Mouse (Mus musculus): ENCODE measurements around the gene Arid1b. TPM values are rescaled to one million over a fixed set of nuclear protein-coding genes. Genes with fewer than 3 reads are reported as not detected.

Gene Arid1b
- polyA plus RNA-seq, 1 experiment from 2014 or later: 12.4 TPM

DNA sequence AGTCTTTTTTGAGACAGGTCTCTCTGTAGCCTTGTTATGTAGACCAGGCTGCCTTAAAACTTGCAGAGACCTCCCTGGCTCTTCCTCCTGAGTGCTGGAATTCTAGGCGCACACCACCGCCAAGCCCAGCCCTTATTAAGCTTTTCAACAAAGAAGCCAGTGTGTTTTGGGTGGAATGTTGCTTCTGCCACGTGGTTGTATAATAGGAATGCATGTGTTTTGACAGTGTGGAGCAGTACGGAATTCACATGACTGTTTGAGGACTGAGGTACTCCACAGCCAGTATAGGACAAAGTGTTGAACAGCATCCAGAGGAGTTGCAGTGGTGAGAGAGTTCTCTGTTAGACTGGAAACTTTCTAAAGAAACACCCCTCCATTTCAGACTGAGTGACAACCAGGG, 22.3 kb downstream of the Arid1b start:
- 44% methylated on average over 4 of the region's 4 CpGs for WGBS
- no peaks in the 10 kb centered on the region for H3K9me3 ChIP-seq (ENCODE audit: control insufficient read depth, low read length)
- H3K27ac ChIP-seq (replicated peaks; ENCODE audit: low read depth, low read length): no peak overlapping the region
- no peak overlapping the region for H3K4me2 ChIP-seq (ENCODE audit: low read depth, low read length)
- no peak overlapping the region for H3K9ac ChIP-seq (ENCODE audit: low read depth, low read length)
- H3K4me3 ChIP-seq (ENCODE audit: low read depth, low read length): no peak overlapping the region
- no peak for DNase-seq (ENCODE audit: low spot score)
- H3K4me1 ChIP-seq (ENCODE audit: control insufficient read depth, insufficient read depth, low read length): peaks cover 11% of the 10 kb centered on the region
- no peaks in the 10 kb centered on the region for H3K27me3 ChIP-seq (replicated peaks; ENCODE audit: control insufficient read depth, insufficient read depth, low read length)
- ATAC-seq (ENCODE audit: low read depth): no peak
- H3K36me3 ChIP-seq (ENCODE audit: control insufficient read depth, insufficient read depth, low read length): 0 out of 2 replicates have a peak, but pooled peaks cover 4% of the 10 kb centered on the region

DNA sequence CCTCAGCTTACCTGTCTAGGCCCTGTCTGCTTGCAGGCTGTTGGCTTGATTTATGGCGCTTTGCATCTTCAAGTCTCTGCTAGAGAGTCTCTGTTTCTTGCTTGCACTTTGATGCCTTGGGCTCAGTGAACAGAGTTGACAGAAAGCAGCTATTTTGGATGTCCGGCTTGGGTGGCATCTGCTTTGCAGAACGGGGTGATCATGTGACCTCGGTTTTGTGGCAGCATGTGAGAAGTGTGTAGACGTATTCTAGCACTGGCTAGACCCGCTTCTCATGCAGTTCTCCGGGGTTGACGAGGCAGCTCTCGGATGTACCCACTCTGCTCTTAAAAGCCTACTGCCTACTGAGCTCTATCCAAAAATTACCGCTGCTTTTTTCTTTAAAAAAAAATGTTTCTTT, 22.9 kb downstream of the Arid1b start:
- no peak for DNase-seq (ENCODE audit: low spot score)
- WGBS: 83% methylated on average over 10 of the region's 10 CpGs
- peaks cover 17% of the 10 kb centered on the region for H3K4me1 ChIP-seq (ENCODE audit: control insufficient read depth, insufficient read depth, low read length)

DNA sequence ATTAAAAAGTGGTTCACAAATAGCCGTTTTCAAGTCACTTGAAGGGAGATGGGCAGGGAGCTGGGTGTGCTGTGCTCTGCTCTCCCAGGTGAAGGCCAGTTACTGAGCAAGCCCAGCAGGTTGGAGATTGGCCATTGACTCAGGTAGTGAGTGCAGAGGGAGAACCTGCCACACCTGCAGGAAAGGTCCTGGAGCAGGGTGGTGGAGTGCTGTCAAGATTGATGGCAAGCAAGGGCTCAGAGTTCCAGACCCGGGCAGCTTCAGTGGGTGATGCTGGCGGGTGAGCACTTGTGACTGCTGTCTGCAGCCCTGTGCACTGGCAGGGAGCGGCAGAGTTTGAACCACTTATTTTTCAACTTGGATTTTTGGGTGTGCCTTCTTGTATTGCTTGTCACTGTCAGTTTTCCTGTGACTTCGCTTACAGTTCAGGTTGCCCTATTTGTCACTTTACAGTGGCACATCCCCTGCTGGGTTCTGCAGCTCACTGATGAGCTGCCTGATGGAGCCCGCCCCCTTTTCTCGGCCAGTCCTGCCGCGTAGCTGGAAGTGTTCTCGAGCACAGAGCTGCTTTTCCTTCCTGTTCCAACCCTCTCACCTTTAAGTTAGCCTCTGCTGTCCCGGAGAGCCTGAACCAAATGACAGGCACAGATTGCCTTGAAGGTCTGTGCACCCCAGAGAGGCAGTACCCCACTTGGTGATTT, 27.3 kb downstream of the Arid1b start:
- Histone ChIP-seq H3K36me3 (ENCODE audit: control insufficient read depth, insufficient read depth, low read length) (no peaks in the 10 kb centered on the region), H3K9ac (ENCODE audit: low read depth, low read length) (no peak overlapping the region), H3K4me1 (ENCODE audit: control insufficient read depth, insufficient read depth, low read length) (peaks cover 18% of the 10 kb centered on the region), H3K4me2 (ENCODE audit: low read depth, low read length) (peak overlapping the region; percentile 16; the same call in 1 of the 2 replicates), H3K27ac (replicated peaks; ENCODE audit: low read depth, low read length) (no peak overlapping the region), H3K27me3 (replicated peaks; ENCODE audit: control insufficient read depth, insufficient read depth, low read length) (no peaks in the 10 kb centered on the region), H3K9me3 (ENCODE audit: control insufficient read depth, low read length) (no peaks in the 10 kb centered on the region), H3K4me3 (ENCODE audit: low read depth, low read length) (peak overlapping the region; percentile 4; the same call in 1 of the 2 replicates)
- WGBS: 26% methylated on average over 11 of the region's 11 CpGs
- no peak for DNase-seq (ENCODE audit: low spot score)
- peak; percentile 31; the same call in 1 of the 2 replicates for ATAC-seq (ENCODE audit: low read depth)

More for the DNA sequence above, 22.9 kb downstream of the Arid1b start:
- Histone ChIP-seq H3K9ac (ENCODE audit: low read depth, low read length) (no peak overlapping the region), H3K27ac (replicated peaks; ENCODE audit: low read depth, low read length) (no peak overlapping the region), H3K4me3 (ENCODE audit: low read depth, low read length) (no peak overlapping the region), H3K27me3 (replicated peaks; ENCODE audit: control insufficient read depth, insufficient read depth, low read length) (no peaks in the 10 kb centered on the region), H3K4me2 (ENCODE audit: low read depth, low read length) (no peak overlapping the region), H3K36me3 (ENCODE audit: control insufficient read depth, insufficient read depth, low read length) (0 out of 2 replicates have a peak, but pooled peaks cover 4% of the 10 kb centered on the region), H3K9me3 (ENCODE audit: control insufficient read depth, low read length) (no peaks in the 10 kb centered on the region)
- no peak for ATAC-seq (ENCODE audit: low read depth)

DNA sequence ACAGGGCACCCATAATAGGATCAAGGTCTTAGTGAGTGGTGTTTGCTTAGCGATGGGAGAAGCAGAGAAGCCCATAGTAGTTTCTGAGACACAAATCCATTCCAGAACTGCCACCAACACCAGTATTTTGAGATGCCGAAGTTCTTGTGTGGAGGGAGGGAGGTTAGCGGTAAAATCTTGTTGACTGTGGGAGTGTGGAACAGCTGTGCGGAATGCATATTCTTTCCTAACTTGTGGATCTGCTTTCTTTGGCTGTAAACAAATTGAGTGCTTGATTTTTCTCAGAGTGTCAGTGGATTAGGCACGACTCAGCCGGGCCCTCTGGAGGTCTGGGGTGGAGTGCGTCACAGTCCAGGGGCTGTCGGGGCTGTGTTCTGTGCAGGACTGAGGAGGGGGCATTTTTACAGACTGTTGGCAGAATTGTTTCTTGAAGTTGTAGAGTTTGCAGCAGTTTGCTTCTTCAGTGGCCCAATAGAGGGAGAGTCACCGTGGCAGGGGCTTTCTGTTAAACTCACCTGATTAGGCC, 27.9 kb downstream of the Arid1b start:
- WGBS: 40% methylated on average over 9 of the region's 9 CpGs
- H3K4me3 ChIP-seq (ENCODE audit: low read depth, low read length): peak overlapping the region; percentile 4; the same call in 1 of the 2 replicates

DNA sequence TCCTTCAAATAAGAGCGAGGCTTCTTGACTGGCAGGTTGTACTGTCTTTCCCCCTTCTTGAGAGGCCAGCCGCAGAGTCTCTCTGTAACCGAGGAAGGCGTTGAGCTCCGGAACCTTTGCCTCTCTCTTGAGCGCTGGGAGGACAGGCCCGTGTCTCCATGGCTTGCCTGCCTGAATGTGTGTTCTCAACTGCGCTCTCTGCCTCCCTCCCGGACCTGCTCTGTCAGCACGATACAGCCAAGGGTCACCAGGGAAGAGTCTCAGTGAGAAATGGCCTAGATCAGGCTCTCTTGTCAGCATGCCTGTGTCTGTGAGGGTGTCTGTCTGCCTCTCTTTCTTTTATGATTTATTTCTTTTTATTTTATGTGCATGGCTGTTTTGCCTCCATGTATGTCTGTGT, 29.6 kb downstream of the Arid1b start:
- no peaks in the 10 kb centered on the region for H3K9me3 ChIP-seq (ENCODE audit: control insufficient read depth, low read length)
- H3K36me3 ChIP-seq (ENCODE audit: control insufficient read depth, insufficient read depth, low read length): no peaks in the 10 kb centered on the region
- H3K9ac ChIP-seq (ENCODE audit: low read depth, low read length): no peak overlapping the region
- H3K4me2 ChIP-seq (ENCODE audit: low read depth, low read length): no peak overlapping the region
- no peak for DNase-seq (ENCODE audit: low spot score)
- 71% methylated on average over 10 of the region's 10 CpGs for WGBS
- peaks cover 18% of the 10 kb centered on the region for H3K4me1 ChIP-seq (ENCODE audit: control insufficient read depth, insufficient read depth, low read length)
- ATAC-seq (ENCODE audit: low read depth): no peak
- no peak overlapping the region for H3K4me3 ChIP-seq (ENCODE audit: low read depth, low read length)
- no peaks in the 10 kb centered on the region for H3K27me3 ChIP-seq (replicated peaks; ENCODE audit: control insufficient read depth, insufficient read depth, low read length)
- H3K27ac ChIP-seq (replicated peaks; ENCODE audit: low read depth, low read length): no peak overlapping the region

More for the DNA sequence above, 27.9 kb downstream of the Arid1b start:
- peaks cover 18% of the 10 kb centered on the region for H3K4me1 ChIP-seq (ENCODE audit: control insufficient read depth, insufficient read depth, low read length)
- H3K27ac ChIP-seq (replicated peaks; ENCODE audit: low read depth, low read length): no peak overlapping the region
- H3K9me3 ChIP-seq (ENCODE audit: control insufficient read depth, low read length): no peaks in the 10 kb centered on the region
- peak overlapping the region; percentile 16; the same call in 1 of the 2 replicates for H3K4me2 ChIP-seq (ENCODE audit: low read depth, low read length)
- H3K36me3 ChIP-seq (ENCODE audit: control insufficient read depth, insufficient read depth, low read length): no peaks in the 10 kb centered on the region
- H3K27me3 ChIP-seq (replicated peaks; ENCODE audit: control insufficient read depth, insufficient read depth, low read length): no peaks in the 10 kb centered on the region
- ATAC-seq (ENCODE audit: low read depth) (no peak; the same call in 1 of the 2 replicates), DNase-seq (ENCODE audit: low spot score) (no peak)
- H3K9ac ChIP-seq (ENCODE audit: low read depth, low read length): no peak overlapping the region

DNA sequence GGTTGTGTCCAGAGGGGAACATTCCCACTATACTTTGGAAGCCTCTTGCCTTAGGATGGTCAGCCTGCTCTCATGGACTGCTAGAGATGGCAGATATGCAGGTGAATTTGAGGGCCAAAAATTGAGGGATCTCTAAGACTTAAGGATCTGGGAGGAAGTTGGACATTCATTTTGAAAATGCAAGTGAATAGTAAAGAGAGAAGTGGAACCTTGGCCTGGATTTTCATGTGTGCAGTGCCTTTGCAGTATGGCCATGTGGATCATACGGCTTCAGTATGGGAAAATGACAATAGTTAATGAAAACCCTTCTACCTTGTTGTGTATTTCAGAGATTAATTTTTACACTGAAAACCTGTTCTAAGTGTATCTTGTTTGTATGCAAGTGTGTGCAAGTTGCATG, 31.3 kb downstream of the Arid1b start:
- Histone ChIP-seq H3K36me3 (ENCODE audit: control insufficient read depth, insufficient read depth, low read length) (no peaks in the 10 kb centered on the region), H3K27me3 (replicated peaks; ENCODE audit: control insufficient read depth, insufficient read depth, low read length) (no peaks in the 10 kb centered on the region), H3K9me3 (ENCODE audit: control insufficient read depth, low read length) (no peaks in the 10 kb centered on the region), H3K27ac (replicated peaks; ENCODE audit: low read depth, low read length) (no peak overlapping the region), H3K9ac (ENCODE audit: low read depth, low read length) (no peak overlapping the region), H3K4me3 (ENCODE audit: low read depth, low read length) (no peak overlapping the region), H3K4me1 (ENCODE audit: control insufficient read depth, insufficient read depth, low read length) (peaks cover 17% of the 10 kb centered on the region), H3K4me2 (ENCODE audit: low read depth, low read length) (no peak overlapping the region)
- 91% methylated on average over 1 of the region's 1 CpGs for WGBS
- DNase-seq (ENCODE audit: low spot score): no peak
- ATAC-seq (ENCODE audit: low read depth): no peak

DNA sequence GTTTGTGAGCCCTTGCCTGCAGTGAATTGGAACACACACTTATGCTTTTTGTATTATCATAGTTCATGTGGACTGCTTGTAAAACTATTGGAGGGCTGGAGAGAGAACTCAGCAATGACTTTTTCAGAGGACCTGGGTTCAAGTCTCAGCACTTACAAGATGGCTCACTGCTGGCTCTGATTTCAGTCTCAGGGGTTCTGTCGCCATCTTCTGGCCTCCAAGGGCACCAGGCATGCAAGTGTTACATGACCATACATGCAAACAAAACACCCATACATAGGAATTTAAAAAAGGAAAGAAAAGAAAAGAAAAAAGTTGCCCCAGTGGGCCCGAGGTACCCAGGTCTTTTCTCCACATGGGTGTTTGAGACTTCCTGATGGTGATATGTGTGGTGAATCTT, 32.4 kb downstream of the Arid1b start:
- no peak overlapping the region for H3K4me3 ChIP-seq (ENCODE audit: low read depth, low read length)
- 66% methylated on average over 2 of the region's 2 CpGs for WGBS
- no peak for DNase-seq (ENCODE audit: low spot score)
- no peak for ATAC-seq (ENCODE audit: low read depth)
- no peak overlapping the region for H3K4me2 ChIP-seq (ENCODE audit: low read depth, low read length)
- no peaks in the 10 kb centered on the region for H3K9me3 ChIP-seq (ENCODE audit: control insufficient read depth, low read length)
- H3K27ac ChIP-seq (replicated peaks; ENCODE audit: low read depth, low read length): no peak overlapping the region
- H3K36me3 ChIP-seq (ENCODE audit: control insufficient read depth, insufficient read depth, low read length): no peaks in the 10 kb centered on the region
- H3K9ac ChIP-seq (ENCODE audit: low read depth, low read length): no peak overlapping the region
- H3K27me3 ChIP-seq (replicated peaks; ENCODE audit: control insufficient read depth, insufficient read depth, low read length): no peaks in the 10 kb centered on the region
- H3K4me1 ChIP-seq (ENCODE audit: control insufficient read depth, insufficient read depth, low read length): peaks cover 5% of the 10 kb centered on the region

DNA sequence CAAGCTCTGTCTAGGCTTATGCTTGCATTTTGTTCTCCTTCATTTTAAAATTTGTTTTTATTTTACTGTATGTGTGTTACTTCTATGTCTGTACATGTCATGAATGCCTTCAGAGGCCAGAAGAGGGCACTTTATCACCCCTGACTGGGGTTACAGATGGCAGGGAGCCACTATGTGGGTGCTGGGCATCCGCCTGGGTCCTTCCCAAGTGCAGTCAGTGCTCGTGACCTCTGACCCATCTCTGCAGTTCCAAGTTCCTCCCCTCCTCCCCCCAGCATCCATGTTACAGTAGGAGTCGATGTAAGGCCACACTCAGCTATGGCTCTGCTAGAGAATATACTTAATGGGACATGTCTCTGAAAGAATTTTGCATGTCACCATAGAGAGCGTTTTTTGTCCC, 35.0 kb downstream of the Arid1b start:
- no peaks in the 10 kb centered on the region for H3K36me3 ChIP-seq (ENCODE audit: control insufficient read depth, insufficient read depth, low read length)
- ATAC-seq (ENCODE audit: low read depth): no peak
- no peaks in the 10 kb centered on the region for H3K9me3 ChIP-seq (ENCODE audit: control insufficient read depth, low read length)
- no peak overlapping the region for H3K9ac ChIP-seq (ENCODE audit: low read depth, low read length)
- DNase-seq (ENCODE audit: low spot score): no peak
- WGBS: 85% methylated on average over 4 of the region's 4 CpGs
- H3K27ac ChIP-seq (replicated peaks; ENCODE audit: low read depth, low read length): no peak overlapping the region
- no peaks in the 10 kb centered on the region for H3K4me1 ChIP-seq (ENCODE audit: control insufficient read depth, insufficient read depth, low read length)
- no peak overlapping the region for H3K4me3 ChIP-seq (ENCODE audit: low read depth, low read length)
- no peaks in the 10 kb centered on the region for H3K27me3 ChIP-seq (replicated peaks; ENCODE audit: control insufficient read depth, insufficient read depth, low read length)
- H3K4me2 ChIP-seq (ENCODE audit: low read depth, low read length): no peak overlapping the region

DNA sequence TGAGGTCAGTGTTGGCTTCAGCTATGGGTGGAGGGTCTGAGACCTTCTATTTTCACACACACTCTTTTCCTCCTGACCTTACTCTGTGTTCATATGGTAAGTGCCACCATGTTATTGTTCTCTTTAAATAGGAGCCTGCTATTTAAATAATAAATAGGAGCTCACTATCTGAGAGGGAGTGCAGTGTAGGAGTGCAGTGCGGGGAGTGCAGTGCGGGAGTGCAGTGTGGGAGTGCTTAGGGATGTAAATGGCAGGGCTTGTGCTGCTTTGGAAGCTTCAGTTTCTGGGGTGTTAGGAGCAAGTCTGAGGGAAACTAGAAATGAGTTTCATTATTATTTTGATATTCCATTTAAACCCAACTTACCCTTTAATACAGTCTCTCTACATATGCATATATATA, 36.2 kb downstream of the Arid1b start:
- no peaks in the 10 kb centered on the region for H3K9me3 ChIP-seq (ENCODE audit: control insufficient read depth, low read length)
- H3K36me3 ChIP-seq (ENCODE audit: control insufficient read depth, insufficient read depth, low read length): no peaks in the 10 kb centered on the region
- H3K27ac ChIP-seq (replicated peaks; ENCODE audit: low read depth, low read length): no peak overlapping the region
- 88% methylated on average over 2 of the region's 2 CpGs for WGBS
- no peak for DNase-seq (ENCODE audit: low spot score)
- H3K9ac ChIP-seq (ENCODE audit: low read depth, low read length): no peak overlapping the region
- H3K4me3 ChIP-seq (ENCODE audit: low read depth, low read length): no peak overlapping the region
- no peak overlapping the region for H3K4me2 ChIP-seq (ENCODE audit: low read depth, low read length)
- no peaks in the 10 kb centered on the region for H3K4me1 ChIP-seq (ENCODE audit: control insufficient read depth, insufficient read depth, low read length)
- no peaks in the 10 kb centered on the region for H3K27me3 ChIP-seq (replicated peaks; ENCODE audit: control insufficient read depth, insufficient read depth, low read length)
- ATAC-seq (ENCODE audit: low read depth): no peak
